Mouse (Mus musculus) hindbrain, postnatal 0 days (tissue): ENCODE results near the gene Zfp697. TPM values are rescaled to one million over a fixed set of nuclear protein-coding genes. Genes with fewer than 3 reads are reported as not detected.
A peak's percentile ranks its signal among the peaks of the same experiment; 100 is the strongest.

Experiments used
- ATAC-seq: fragments of 200-750 bp; cut with Nextera tagmentation; 2 replicates; pipeline ENCODE4 v1.8.0; 2017; ENCODE audit warnings: mild to moderate bottlenecking, moderate TSS enrichment, moderate library complexity
- DNase-seq: peaks from one replicate; pipeline ENCODE4 v3.0.0-alpha.2; 2015; ENCODE audit warnings: low spot score
- H3K27ac ChIP-seq: fragments of 300-500 bp; sonication (generic); 2 replicates; pipeline ENCODE4 v1.5.1; 2014; ENCODE audit warnings: mild to moderate bottlenecking
- H3K27me3 ChIP-seq: fragments of 300-500 bp; sonication (generic); 2 replicates; pipeline ENCODE4 v1.6.1; 2014; ENCODE audit warnings: low read length, mixed read lengths; ENCODE audit not compliant: insufficient read depth
- H3K36me3 ChIP-seq: fragments of 300-500 bp; sonication (generic); 2 replicates; pipeline ENCODE4 v1.6.1; 2014; ENCODE audit warnings: low read length, mixed read lengths; ENCODE audit not compliant: insufficient read depth
- H3K4me1 ChIP-seq: fragments of 300-500 bp; sonication (generic); 2 replicates; pipeline ENCODE4 v1.6.1; 2014; ENCODE audit warnings: antibody characterized with exemption, low read length, mixed read lengths; ENCODE audit not compliant: insufficient read depth
- H3K4me2 ChIP-seq: fragments of 300-500 bp; sonication (generic); 2 replicates; pipeline ENCODE4 v1.6.1; 2014; ENCODE audit warnings: low read depth, mild to moderate bottlenecking, low read length, moderate library complexity, mixed read lengths
- H3K4me3 ChIP-seq: fragments of 300-500 bp; sonication (generic); 2 replicates; pipeline ENCODE4 v1.5.1; 2014; ENCODE audit warnings: low read length
- H3K9ac ChIP-seq: fragments of 300-500 bp; sonication (generic); replicated peaks from 2 replicates; pipeline ENCODE4 v1.6.1; 2014; ENCODE audit warnings: mild to moderate bottlenecking, low read length, moderate library complexity, mixed read lengths
- H3K9me3 ChIP-seq: fragments of 300-500 bp; sonication (generic); 2 replicates; pipeline ENCODE4 v1.6.1; 2016; ENCODE audit warnings: low read length, mixed read lengths
- CTCF ChIP-seq: IDR thresholded peaks from 2 replicates; pipeline ENCODE4 v1.5.1; 2016; ENCODE audit warnings: antibody characterized with exemption, control low read depth, low read depth
- WGBS: fragments of 180-500 bp; shearing (Covaris S2); extraction: QIAGEN DNeasy Blood & Tissue Kit; methylation state at CpG from one replicate; pipeline ENCODE4 v1.1.7; 2014; 5-methylcytosine and 5-hydroxymethylcytosine counted together
- polyA plus RNA-seq: library from polyadenylated mRNA; unstranded; fragments of >200 nt; fragmentation: Nextera tagmentation; extraction: Ambion mirVana; gene quantifications from 2 replicates; pipeline ENCODE4 v1.2.1, GENCODE M21; 2015
- total RNA-seq: library from RNA; depleted of rRNA; stranded (reverse); fragments of >200 nt; gene quantifications from 2 replicates; pipeline ENCODE4 v1.2.3, GENCODE M21; 2014

Gene Zfp697
- total and polyA plus RNA-seq, 2 experiments from 2014 or later, result 15.3 to 29.6 TPM

DNA sequence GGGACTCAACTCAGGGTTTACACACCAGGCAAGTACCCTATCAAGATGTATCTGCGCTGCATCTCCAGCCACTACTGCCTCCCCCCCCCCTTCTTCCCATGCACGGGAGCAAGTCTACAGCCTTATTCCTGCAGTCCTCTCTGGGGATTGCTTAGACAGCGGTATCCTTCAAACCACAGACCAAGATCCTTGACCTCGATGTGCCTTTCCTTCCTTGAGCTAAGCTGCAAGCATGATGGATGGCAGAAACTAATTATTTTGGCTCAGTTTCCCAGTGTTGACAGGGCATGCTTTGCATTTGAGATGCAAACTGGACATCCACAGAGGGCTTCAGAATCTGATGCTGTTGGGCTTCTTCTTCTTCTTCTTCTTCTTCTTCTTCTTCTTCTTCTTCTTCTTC, 40.7 kb downstream of the Zfp697 start:
- no peak for TF ChIP-seq CTCF
- H3K9ac ChIP-seq, result no peak overlapping the region
- H3K4me1 ChIP-seq, result no peaks in the 10 kb centered on the region
- no peaks in the 10 kb centered on the region for H3K36me3 ChIP-seq
- H3K27me3 ChIP-seq, result no peaks in the 10 kb centered on the region
- 75% methylated on average over 4 of the region's 4 CpGs for WGBS
- ATAC-seq, result no peak
- no peak overlapping the region for H3K4me3 ChIP-seq
- H3K9me3 ChIP-seq, result no peaks in the 10 kb centered on the region
- no peak for DNase-seq
- no peak overlapping the region for H3K27ac ChIP-seq
- H3K4me2 ChIP-seq, result no peak overlapping the region

GRCm38 (mm10) chr3:98426749-98427148, 44.5 kb downstream of the Zfp697 start:
- Histone ChIP-seq H3K27me3 (no peaks in the 10 kb centered on the region), H3K9me3 (no peaks in the 10 kb centered on the region), H3K27ac (peak overlapping the region; percentile 59; the same call in 1 of the 2 replicates), H3K9ac (no peak overlapping the region; the same call in 1 of the 2 replicates), H3K36me3 (no peaks in the 10 kb centered on the region), H3K4me1 (peaks cover 3% of the 10 kb centered on the region; the same call in 1 of the 2 replicates), H3K4me2 (peak overlapping the region; percentile 73), H3K4me3 (peak overlapping the region; percentile 54)
- no peak for TF ChIP-seq CTCF
- ATAC-seq (no peak), DNase-seq (no peak)
- 49% methylated on average over 5 of the region's 5 CpGs for WGBS

DNA sequence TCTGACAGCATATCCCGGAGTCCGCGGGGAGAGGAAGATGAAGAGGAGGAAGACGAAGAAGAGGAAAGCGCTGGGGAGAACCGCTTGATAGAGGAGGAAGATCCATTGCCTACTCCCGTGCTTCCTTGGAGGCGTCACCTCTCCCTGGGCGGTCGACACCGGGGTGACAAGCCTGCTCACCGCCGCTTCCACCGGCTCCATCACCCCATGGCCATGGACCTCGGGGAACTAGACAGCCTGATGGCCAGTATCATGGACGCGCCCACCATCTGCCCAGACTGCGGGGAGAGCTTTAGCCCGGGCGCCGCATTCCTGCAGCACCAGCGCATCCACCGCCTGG, 45.0 kb downstream of the Zfp697 start:
- DNase-seq, result no peak
- 8% methylated on average over 23 of the region's 23 CpGs for whole genome bisulfite sequencing
- Histone ChIP-seq H3K4me2 (peak overlapping the region; percentile 73), H3K9me3 (no peaks in the 10 kb centered on the region), H3K9ac (peak overlapping the region; percentile 51), H3K27me3 (no peaks in the 10 kb centered on the region), H3K4me1 (peaks cover 3% of the 10 kb centered on the region; the same call in 1 of the 2 replicates), H3K4me3 (peak overlapping the region; percentile 54), H3K36me3 (no peaks in the 10 kb centered on the region), H3K27ac (peak overlapping the region; percentile 59; the same call in 1 of the 2 replicates)
- ATAC-seq, result no peak
- no peak for TF ChIP-seq CTCF

DNA sequence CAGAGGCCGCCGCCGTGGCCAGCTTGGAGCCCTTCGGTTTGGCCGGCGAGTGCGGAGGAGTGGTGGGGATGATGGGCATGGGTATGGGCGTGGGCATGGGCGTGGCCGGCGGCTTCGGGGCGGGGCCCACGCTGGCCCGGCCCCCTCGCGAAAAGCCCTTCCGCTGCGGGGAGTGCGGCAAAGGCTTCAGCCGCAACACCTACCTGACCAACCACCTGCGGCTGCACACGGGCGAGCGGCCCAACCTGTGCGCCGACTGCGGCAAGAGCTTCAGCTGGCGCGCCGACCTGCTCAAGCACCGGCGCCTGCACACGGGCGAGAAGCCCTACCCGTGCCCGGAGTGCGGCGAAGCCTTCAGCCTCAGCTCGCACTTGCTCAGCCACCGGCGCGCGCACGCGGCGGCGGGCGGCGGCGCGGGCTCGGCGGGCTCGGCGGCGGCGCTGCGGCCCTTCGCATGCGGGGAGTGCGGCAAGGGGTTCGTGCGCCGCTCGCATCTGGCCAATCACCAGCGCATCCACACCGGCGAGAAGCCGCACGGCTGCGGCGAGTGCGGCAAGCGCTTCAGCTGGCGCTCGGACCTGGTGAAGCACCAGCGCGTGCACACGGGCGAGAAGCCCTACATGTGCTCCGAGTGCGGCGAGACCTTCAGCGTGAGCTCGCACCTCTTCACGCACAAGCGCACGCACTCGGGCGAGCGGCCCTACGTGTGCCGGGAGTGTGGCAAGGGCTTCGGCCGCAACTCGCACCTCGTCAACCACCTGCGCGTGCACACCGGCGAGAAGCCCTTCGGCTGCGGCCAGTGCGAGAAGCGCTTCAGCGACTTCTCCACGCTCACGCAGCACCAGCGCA, 45.6 kb downstream of the Zfp697 start:
- 1% methylated on average over 107 of the region's 110 CpGs for WGBS
- no peak for TF ChIP-seq CTCF
- Histone ChIP-seq H3K9ac (peak overlapping the region; percentile 51), H3K4me2 (peak overlapping the region; percentile 73), H3K27ac (peak overlapping the region; percentile 59), H3K9me3 (no peaks in the 10 kb centered on the region), H3K36me3 (no peaks in the 10 kb centered on the region), H3K4me3 (peak overlapping the region; percentile 54), H3K27me3 (no peaks in the 10 kb centered on the region), H3K4me1 (peaks cover 3% of the 10 kb centered on the region; the same call in 1 of the 2 replicates)
- ATAC-seq (peak; percentile 96), DNase-seq (peak; percentile 88)

GRCm38 (mm10) chr3:98428449-98428775, 46.2 kb downstream of the Zfp697 start:
- no peak for DNase-seq
- H3K9ac ChIP-seq, result peak overlapping the region; percentile 51
- H3K4me2 ChIP-seq, result peak overlapping the region; percentile 73
- no peak for ATAC-seq
- H3K27me3 ChIP-seq, result no peaks in the 10 kb centered on the region
- H3K36me3 ChIP-seq, result no peaks in the 10 kb centered on the region
- no peak overlapping the region for H3K27ac ChIP-seq
- TF ChIP-seq CTCF, result no peak
- peaks cover 3% of the 10 kb centered on the region; the same call in 1 of the 2 replicates for H3K4me1 ChIP-seq
- WGBS, result 11% methylated on average over 17 of the region's 17 CpGs
- no peaks in the 10 kb centered on the region for H3K9me3 ChIP-seq
- peak overlapping the region; percentile 54 for H3K4me3 ChIP-seq

DNA sequence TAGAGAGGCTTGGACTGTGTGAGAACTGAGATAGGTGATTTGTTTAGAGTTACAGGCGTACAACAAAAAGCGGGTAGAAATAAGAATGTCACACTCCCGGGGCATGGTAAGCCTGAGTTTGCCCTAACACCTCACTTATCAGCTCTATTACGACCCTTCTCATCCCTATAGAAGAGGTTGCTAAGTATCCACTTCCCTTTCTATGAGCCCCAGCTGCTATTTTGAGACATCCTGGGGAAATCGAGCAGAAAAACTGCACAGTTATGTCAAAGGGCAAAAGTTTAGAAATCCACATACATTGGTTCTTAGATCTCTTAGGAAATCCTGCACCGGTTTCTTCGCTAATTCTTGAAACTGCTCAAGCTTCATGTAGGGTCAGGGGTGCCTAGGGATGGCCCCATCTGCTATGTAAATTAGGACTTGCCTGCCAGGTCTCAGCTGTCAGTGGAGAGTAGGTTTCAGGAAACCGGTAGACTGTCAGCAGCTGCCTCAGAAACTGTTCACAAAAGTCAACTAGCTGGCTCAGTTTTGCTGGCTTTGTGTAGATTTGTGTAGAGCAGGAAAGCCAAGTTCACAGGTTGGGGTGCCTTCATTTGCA, 46.8 kb downstream of the Zfp697 start:
- 48% methylated on average over 8 of the region's 8 CpGs for WGBS

More for the DNA sequence above, 46.8 kb downstream of the Zfp697 start:
- Histone ChIP-seq H3K4me1 (peaks cover 3% of the 10 kb centered on the region; the same call in 1 of the 2 replicates), H3K4me2 (0 out of 2 replicates have a peak overlapping the region, but pooled peaks have one; percentile 73), H3K9me3 (no peaks in the 10 kb centered on the region), H3K4me3 (no peak overlapping the region), H3K27me3 (no peaks in the 10 kb centered on the region), H3K9ac (no peak overlapping the region), H3K36me3 (no peaks in the 10 kb centered on the region), H3K27ac (no peak overlapping the region)
- DNase-seq (no peak), ATAC-seq (no peak)
- no peak for TF ChIP-seq CTCF
